Mouse (Mus musculus) embryonic fibroblast, embryonic 13.5 days (primary cell): Measurements from ENCODE around the gene Kpna1. TPM values are rescaled to one million over a fixed set of nuclear protein-coding genes. Genes with fewer than 3 reads are reported as not detected.
"Not testable (repeated sequence)": the region's sequence is repeated elsewhere in the genome, so short reads cannot be mapped to it uniquely, and the experiment has no call there.

Source experiments
- H3K27ac ChIP-seq: 2 replicates; pipeline ENCODE4 v1.5.1; 2012; ENCODE audit warnings: low read length, control low read depth, inconsistent platforms; ENCODE audit not compliant: insufficient read depth
- H3K4me1 ChIP-seq: 2 replicates; pipeline ENCODE4 v1.6.1; 2011; ENCODE audit warnings: low read length; ENCODE audit not compliant: control insufficient read depth, insufficient read depth
- H3K4me3 ChIP-seq: 2 replicates; pipeline ENCODE4 v1.5.1; 2011; ENCODE audit warnings: mild to moderate bottlenecking, control low read depth, low read length; ENCODE audit not compliant: insufficient read depth
- CTCF ChIP-seq: IDR thresholded peaks from 2 replicates; pipeline ENCODE4 v1.5.1; 2011; ENCODE audit warnings: mild to moderate bottlenecking, control low read depth, low read length, moderate library complexity, borderline replicate concordance; ENCODE audit not compliant: insufficient read depth
- POLR2A ChIP-seq: IDR thresholded peaks from 2 replicates; pipeline ENCODE4 v1.6.1; 2011; ENCODE audit warnings: low read depth, mild to moderate bottlenecking, control low read depth, low read length, moderate library complexity
- polyA plus RNA-seq: library from polyadenylated mRNA; stranded (reverse); fragments of >200 nt; gene quantifications from 2 replicates; pipeline ENCODE4 v1.2.4, GENCODE M21; 2011; ENCODE audit warnings: low read depth; ENCODE audit not compliant: missing spikeins, insufficient read length

Kpna1 gene
- polyA plus RNA-seq, 1 experiment, result 83.9 TPM

DNA sequence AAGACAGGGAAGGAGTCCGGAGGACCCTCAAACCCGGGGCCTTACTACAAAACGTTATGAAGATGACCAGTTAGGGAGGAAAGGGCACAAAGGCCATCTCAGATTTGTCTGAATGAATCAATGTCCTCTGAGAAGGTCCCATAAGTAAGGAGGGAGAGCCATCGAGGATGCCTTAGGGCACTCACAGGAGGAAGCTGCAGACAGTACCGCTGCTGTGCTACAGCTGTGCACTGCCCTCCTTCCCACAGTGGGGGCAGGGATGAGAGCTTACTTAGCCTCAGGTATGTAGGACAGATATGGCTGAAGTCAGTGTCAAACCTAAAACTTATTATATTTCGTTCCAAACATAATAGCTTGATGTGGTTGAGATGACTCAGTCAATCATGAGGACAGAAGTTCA is 72.9 kb downstream of the Kpna1 start:
- no peaks in the 10 kb centered on the region for H3K4me1 ChIP-seq
- no peak for TF ChIP-seq POLR2A
- no peak for TF ChIP-seq CTCF
- H3K27ac ChIP-seq, result no peak overlapping the region
- no peak overlapping the region for H3K4me3 ChIP-seq

- H3K27ac ChIP-seq, result no peak overlapping the region
- no peak overlapping the region for H3K4me3 ChIP-seq
- TF ChIP-seq CTCF (no peak), POLR2A (no peak)
- H3K4me1 ChIP-seq, result no peaks in the 10 kb centered on the region
These were observed 75.2 kb downstream of the Kpna1 start for GRCm38 (mm10) chr16:36053524-36054275.

GRCm38 (mm10) chr16:36054920-36055319 is 76.4 kb downstream of the Kpna1 start:
- H3K27ac ChIP-seq, result no peak overlapping the region
- TF ChIP-seq CTCF (no peak), POLR2A (no peak)
- H3K4me3 ChIP-seq, result no peak overlapping the region
- H3K4me1 ChIP-seq, result no peaks in the 10 kb centered on the region

GRCm38 (mm10) chr16:36056416-36056815 is 77.9 kb downstream of the Kpna1 start:
- Histone ChIP-seq H3K4me3 (no peak overlapping the region), H3K27ac (no peak overlapping the region), H3K4me1 (no peaks in the 10 kb centered on the region)
- no peak for TF ChIP-seq CTCF
- no peak for TF ChIP-seq POLR2A

GRCm38 (mm10) chr16:36057933-36058475 is 79.5 kb downstream of the Kpna1 start:
- Histone ChIP-seq H3K4me1 (no peaks in the 10 kb centered on the region), H3K27ac (no peak overlapping the region)
- TF ChIP-seq POLR2A, result no peak

DNA sequence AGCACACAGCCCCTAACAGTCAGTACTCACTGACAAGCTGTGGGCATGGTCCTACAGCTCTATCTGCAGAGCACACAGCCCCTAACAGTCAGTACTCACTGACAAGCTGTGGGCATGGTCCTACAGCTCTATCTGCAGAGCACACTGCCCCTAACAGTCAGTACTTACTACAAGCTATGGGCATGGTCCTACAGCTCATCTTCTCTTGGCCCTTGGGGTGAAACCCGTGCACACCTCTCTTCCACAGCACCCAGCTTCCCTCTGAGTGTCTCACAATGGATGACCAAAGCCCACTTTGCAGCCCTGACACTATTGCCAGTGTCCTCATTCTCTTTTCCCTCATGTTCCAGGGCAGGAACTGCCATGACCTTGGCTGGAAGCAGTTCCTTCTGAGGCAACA is 84.0 kb downstream of the Kpna1 start:
- not testable (repeated sequence) for H3K4me1 ChIP-seq, H3K4me3 ChIP-seq, H3K27ac ChIP-seq

More at GRCm38 (mm10) chr16:36057933-36058475, 79.5 kb downstream of the Kpna1 start:
- no peak overlapping the region for H3K4me3 ChIP-seq

- no peak overlapping the region for H3K27ac ChIP-seq
- peaks cover 1% of the 10 kb centered on the region; the same call in 1 of the 2 replicates for H3K4me1 ChIP-seq
- TF ChIP-seq POLR2A (no peak), CTCF (no peak)
- no peak overlapping the region for H3K4me3 ChIP-seq
These were observed 84.8 kb downstream of the Kpna1 start for GRCm38 (mm10) chr16:36063315-36063714.

GRCm38 (mm10) chr16:36064904-36065303 is 86.4 kb downstream of the Kpna1 start:
- H3K4me1 ChIP-seq, result peaks cover 5% of the 10 kb centered on the region; the same call in 1 of the 2 replicates
- no peak overlapping the region for H3K4me3 ChIP-seq
- no peak overlapping the region for H3K27ac ChIP-seq
- TF ChIP-seq POLR2A (no peak), CTCF (no peak)

DNA sequence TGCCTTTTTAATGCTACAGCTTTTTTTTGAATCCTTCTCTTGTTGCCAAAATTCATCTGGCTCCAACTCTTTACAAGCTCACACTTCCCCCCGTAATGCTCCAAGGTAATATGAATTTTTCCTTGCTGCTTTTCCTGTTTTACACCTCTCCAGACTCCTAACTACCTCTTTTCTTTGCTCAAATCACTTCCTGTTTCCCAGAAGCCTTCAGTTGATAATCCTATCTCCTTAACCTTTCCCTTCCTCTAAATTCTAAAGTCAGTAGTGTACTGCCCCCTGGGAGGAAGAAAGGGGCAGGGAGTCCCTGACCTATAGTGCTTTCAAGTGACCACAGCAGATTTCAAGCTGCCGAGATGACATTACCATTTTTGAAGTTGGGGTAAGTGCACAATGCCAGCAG is 89.1 kb downstream of the Kpna1 start:
- TF ChIP-seq CTCF (no peak), POLR2A (no peak)
- Histone ChIP-seq H3K27ac (no peak overlapping the region), H3K4me3 (no peak overlapping the region), H3K4me1 (peaks cover 5% of the 10 kb centered on the region; the same call in 1 of the 2 replicates)

DNA sequence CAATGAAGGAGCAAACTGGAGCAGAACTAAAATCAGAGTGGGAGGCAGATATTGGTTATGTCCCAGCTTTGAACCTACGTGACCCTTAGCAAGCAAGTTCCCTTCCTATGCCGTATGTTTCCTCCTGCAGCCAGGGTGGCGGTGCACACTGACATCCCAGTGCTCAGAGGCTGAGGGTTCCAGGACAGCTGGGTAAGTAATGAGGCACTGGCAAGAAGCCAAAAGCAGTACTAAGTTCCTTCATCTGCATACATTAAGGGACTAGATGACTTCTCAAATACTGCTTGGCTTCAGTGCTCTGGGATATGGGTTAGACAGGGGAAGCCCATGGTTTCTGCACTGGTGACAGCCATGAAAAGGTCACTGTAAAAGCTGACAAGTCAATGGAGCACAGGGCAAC is 89.8 kb downstream of the Kpna1 start:
- TF ChIP-seq CTCF (no peak), POLR2A (no peak)
- no peak overlapping the region for H3K4me3 ChIP-seq
- peaks cover 5% of the 10 kb centered on the region; the same call in 1 of the 2 replicates for H3K4me1 ChIP-seq
- no peak overlapping the region for H3K27ac ChIP-seq
